Mouse (Mus musculus) thymus, adult 2 months (tissue): Measurements from ENCODE around the gene Faah.

ENCODE experiments used
- CTCF ChIP-seq: fragments of 200-500 bp; IDR thresholded peaks from 2 replicates; pipeline ENCODE4 v1.5.1; 2012; ENCODE audit warnings: mild to moderate bottlenecking, control low read depth, low read length, moderate library complexity, borderline replicate concordance; ENCODE audit not compliant: control insufficient read depth, poor library complexity, insufficient read depth; ENCODE audit errors: extremely low read depth
- POLR2A ChIP-seq: fragments of 200-500 bp; IDR thresholded peaks from 2 replicates; pipeline ENCODE4 v1.6.1; 2012; ENCODE audit warnings: mild to moderate bottlenecking, low read length, control low read depth, moderate library complexity; ENCODE audit not compliant: control insufficient read depth, poor library complexity, insufficient read depth; ENCODE audit errors: extremely low read depth

DNA sequence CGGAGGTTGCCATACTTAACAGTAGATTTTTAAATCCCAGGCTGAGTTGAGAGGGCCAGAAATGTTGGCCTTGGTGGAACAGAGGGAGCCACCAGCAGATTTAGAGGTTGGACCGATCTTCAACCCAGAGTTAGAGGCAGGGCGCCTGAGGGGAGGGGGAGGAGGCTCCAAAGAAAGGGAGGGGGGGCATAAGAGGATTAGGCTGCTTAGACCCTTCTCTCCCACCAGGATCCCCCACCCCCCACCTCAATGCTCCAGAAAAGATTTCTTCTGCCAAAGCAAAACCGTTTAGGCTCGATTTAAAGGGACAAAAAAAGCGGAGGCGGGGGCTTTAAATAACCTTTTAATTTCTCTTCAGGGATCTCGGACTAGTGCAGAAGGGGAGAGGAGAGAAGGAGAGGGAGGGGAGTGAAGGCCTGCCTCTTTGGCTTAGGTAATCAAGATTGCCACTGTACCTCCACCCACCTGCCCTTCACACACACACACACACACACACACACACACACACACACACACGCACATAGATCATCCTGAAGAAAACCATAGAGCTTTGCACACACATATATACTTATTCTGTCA is 76.4 kb downstream of the Faah start:
- no peak for TF ChIP-seq CTCF
- no peak for TF ChIP-seq POLR2A
